Mouse (Mus musculus) MEL (cell line): ENCODE results near the gene Als2cr12. TPM values are rescaled to one million over a fixed set of nuclear protein-coding genes. Genes with fewer than 3 reads are reported as not detected.

ENCODE experiments used
- DNase-seq: peaks from one replicate; pipeline ENCODE4 v3.0.0; 2011; ENCODE audit warnings: low read depth, low spot score
- H3K27ac ChIP-seq: 2 replicates; pipeline ENCODE4 v1.5.1; 2012; ENCODE audit warnings: low read depth, mild to moderate bottlenecking, control low read depth, low read length, moderate library complexity; ENCODE audit not compliant: control insufficient read depth
- H3K27me3 ChIP-seq, 2 experiments: fragments of 150-350 bp in 1 of 2; sonication (generic) in 1 of 2; 2 replicates each; pipeline ENCODE4 v1.6.1; 2012; ENCODE audit warnings: low read length in 2 of 2, mild to moderate bottlenecking in 2 of 2, improper control_type of control experiment in 1 of 2, moderate library complexity in 1 of 2; ENCODE audit not compliant: insufficient read depth in 2 of 2, control insufficient read depth in 1 of 2
- H3K36me3 ChIP-seq, 2 experiments: 2 replicates each; pipeline ENCODE4 v1.6.1; 2012 to 2014; ENCODE audit warnings: low read length in 2 of 2, improper control_type of control experiment in 1 of 2, inconsistent platforms in 1 of 2, mild to moderate bottlenecking in 1 of 2; ENCODE audit not compliant: insufficient read depth in 2 of 2, control insufficient read depth in 1 of 2
- H3K4me1 ChIP-seq, 2 experiments: fragments of 150-350 bp in 1 of 2; sonication (generic) in 1 of 2; 2 replicates each; pipeline ENCODE4 v1.6.1; 2012; ENCODE audit warnings: low read length in 2 of 2, improper control_type of control experiment in 1 of 2, mild to moderate bottlenecking in 1 of 2; ENCODE audit not compliant: insufficient read depth in 2 of 2, control insufficient read depth in 1 of 2
- H3K4me3 ChIP-seq, 2 experiments: fragments of 150-350 bp in 1 of 2; sonication (generic) in 1 of 2; 2 replicates each; pipeline ENCODE4 v1.5.1; 2012; ENCODE audit warnings: low read depth in 2 of 2, low read length in 2 of 2, mild to moderate bottlenecking in 2 of 2, moderate library complexity in 2 of 2, control low read depth in 1 of 2, improper control_type of control experiment in 1 of 2; ENCODE audit not compliant: control insufficient read depth in 1 of 2, insufficient read depth in 1 of 2
- H3K79me2 ChIP-seq: 2 replicates; pipeline ENCODE4 v1.6.1; 2012; ENCODE audit warnings: mild to moderate bottlenecking, low read length, moderate library complexity; ENCODE audit not compliant: control insufficient read depth, poor library complexity, insufficient read depth
- H3K9ac ChIP-seq: 2 replicates; pipeline ENCODE4 v1.6.1; 2012; ENCODE audit warnings: low read depth, mild to moderate bottlenecking, control low read depth, low read length, moderate library complexity; ENCODE audit not compliant: control insufficient read depth, poor library complexity, severe bottlenecking
- H3K9me3 ChIP-seq: fragments of 150-350 bp; sonication (generic); replicated peaks from 2 replicates; pipeline ENCODE4 v1.6.1; 2012; ENCODE audit warnings: mild to moderate bottlenecking, low read length, improper control_type of control experiment, moderate library complexity; ENCODE audit not compliant: insufficient read depth
- BHLHE40 ChIP-seq: IDR thresholded peaks from 2 replicates; pipeline ENCODE4 v1.6.1; 2012; ENCODE audit warnings: low read depth, mild to moderate bottlenecking, inconsistent platforms, low read length, improper control_type of control experiment, borderline replicate concordance
- CHD1 ChIP-seq: IDR thresholded peaks from 2 replicates; pipeline ENCODE4 v1.6.1; 2012; ENCODE audit warnings: low read depth, mild to moderate bottlenecking, inconsistent platforms, low read length, improper control_type of control experiment
- CTCF ChIP-seq, 3 experiments: IDR thresholded peaks in 2 of 3; conservative IDR thresholded peaks in 1 of 3; 2 replicates each; pipeline ENCODE4 v1.5.1; 2011 to 2012; ENCODE audit warnings: low read length in 3 of 3, low read depth in 2 of 3, mild to moderate bottlenecking in 2 of 3, improper control_type of control experiment in 1 of 3, inconsistent platforms in 1 of 3, mixed read lengths in 1 of 3, moderate library complexity in 1 of 3; ENCODE audit not compliant: control insufficient read depth in 1 of 3, insufficient read depth in 1 of 3, poor library complexity in 1 of 3, severe bottlenecking in 1 of 3
- E2F4 ChIP-seq: IDR thresholded peaks from 2 replicates; pipeline ENCODE4 v1.6.1; 2011; ENCODE audit warnings: low read depth, low read length, improper control_type of control experiment, borderline replicate concordance
- ELF1 ChIP-seq: IDR thresholded peaks from 2 replicates; pipeline ENCODE4 v1.6.1; 2014; ENCODE audit warnings: low read depth, mild to moderate bottlenecking, inconsistent platforms, low read length, improper control_type of control experiment, moderate library complexity
- EP300 ChIP-seq, 2 experiments: IDR thresholded peaks; 2 replicates each; pipeline ENCODE4 v1.6.1; 2011; ENCODE audit warnings: improper control_type of control experiment in 2 of 2, low read length in 2 of 2, low read depth in 1 of 2, mild to moderate bottlenecking in 1 of 2
- ETS1 ChIP-seq: IDR thresholded peaks from 2 replicates; pipeline ENCODE4 v1.6.1; 2012; ENCODE audit warnings: low read depth, mild to moderate bottlenecking, inconsistent platforms, low read length, improper control_type of control experiment, moderate library complexity
- GABPA ChIP-seq: IDR thresholded peaks from 2 replicates; pipeline ENCODE4 v1.6.1; 2012; ENCODE audit warnings: low read depth, mild to moderate bottlenecking, inconsistent platforms, low read length, improper control_type of control experiment, moderate library complexity
- HCFC1 ChIP-seq: IDR thresholded peaks from 2 replicates; pipeline ENCODE4 v1.6.1; 2012; ENCODE audit warnings: low read depth, mild to moderate bottlenecking, inconsistent platforms, low read length, improper control_type of control experiment, moderate library complexity
- JUND ChIP-seq: IDR thresholded peaks from 2 replicates; pipeline ENCODE4 v1.6.1; 2011; ENCODE audit warnings: low read depth, mild to moderate bottlenecking, improper control_type of control experiment, low read length
- KAT2A ChIP-seq: conservative IDR thresholded peaks from 2 replicates; pipeline ENCODE4 v1.6.1; 2012; ENCODE audit warnings: low read depth, low read length, improper control_type of control experiment, inconsistent platforms
- MAFK ChIP-seq: IDR thresholded peaks from 2 replicates; pipeline ENCODE4 v1.6.1; 2011; ENCODE audit warnings: low read depth, mild to moderate bottlenecking, low read length, improper control_type of control experiment, borderline replicate concordance
- MAZ ChIP-seq: IDR thresholded peaks from 2 replicates; pipeline ENCODE4 v1.6.1; 2012; ENCODE audit warnings: low read depth, mild to moderate bottlenecking, inconsistent platforms, low read length, improper control_type of control experiment
- MXI1 ChIP-seq: IDR thresholded peaks from 2 replicates; pipeline ENCODE4 v1.6.1; 2011; ENCODE audit warnings: mild to moderate bottlenecking, low read depth, low read length, improper control_type of control experiment
- NELFE ChIP-seq: IDR thresholded peaks from 2 replicates; pipeline ENCODE4 v1.6.1; 2011; ENCODE audit warnings: low read depth, low read length, improper control_type of control experiment
- POLR2AphosphoS5 ChIP-seq: IDR thresholded peaks from 2 replicates; pipeline ENCODE4 v1.6.1; 2012; ENCODE audit warnings: low read depth, borderline replicate concordance, mild to moderate bottlenecking, inconsistent platforms, low read length, moderate library complexity, mixed read lengths
- RAD21 ChIP-seq: IDR thresholded peaks from 2 replicates; pipeline ENCODE4 v1.6.1; 2011; ENCODE audit warnings: mild to moderate bottlenecking, low read depth, low read length, improper control_type of control experiment
- SIN3A ChIP-seq: IDR thresholded peaks from 2 replicates; pipeline ENCODE4 v1.6.1; 2012; ENCODE audit warnings: low read length, improper control_type of control experiment, inconsistent platforms
- SMC3 ChIP-seq: IDR thresholded peaks from 2 replicates; pipeline ENCODE4 v1.6.1; 2011; ENCODE audit warnings: low read depth, low read length, improper control_type of control experiment
- UBTF ChIP-seq: IDR thresholded peaks from 2 replicates; pipeline ENCODE4 v1.6.1; 2012; ENCODE audit warnings: low read depth, mild to moderate bottlenecking, inconsistent platforms, low read length, improper control_type of control experiment, moderate library complexity, borderline replicate concordance; ENCODE audit not compliant: insufficient read depth
- USF2 ChIP-seq, 2 experiments: IDR thresholded peaks; 2 replicates each; pipeline ENCODE4 v1.6.1; 2011 to 2012; ENCODE audit warnings: improper control_type of control experiment in 2 of 2, low read length in 2 of 2, borderline replicate concordance in 1 of 2, inconsistent platforms in 1 of 2, low read depth in 1 of 2, mild to moderate bottlenecking in 1 of 2; ENCODE audit not compliant: insufficient read depth in 1 of 2
- ZMIZ1 ChIP-seq: IDR thresholded peaks from 2 replicates; pipeline ENCODE4 v1.6.1; 2012; ENCODE audit warnings: low read depth, mild to moderate bottlenecking, inconsistent platforms, low read length, improper control_type of control experiment, moderate library complexity
- polyA plus RNA-seq, 2 experiments: library from polyadenylated mRNA; stranded (reverse) in 1 of 2; unstranded in 1 of 2; fragments of >175 nt in 1 of 2; fragments of >200 nt in 1 of 2; gene quantifications; 2 replicates each; pipeline versions ENCODE4 v1.2.1 to v1.2.4; 2012; ENCODE audit warnings: low replicate concordance in 2 of 2, low read depth in 1 of 2; ENCODE audit not compliant: insufficient read length in 2 of 2, insufficient read depth in 1 of 2, missing spikeins in 1 of 2
- total RNA-seq: library from RNA; depleted of rRNA; stranded (reverse); fragments of 300-350 nt; gene quantifications from 2 replicates; pipeline ENCODE4 v1.2.3, GENCODE M21; 2012

Als2cr12 gene
- total and polyA plus RNA-seq, 3 experiments, result not detected

DNA sequence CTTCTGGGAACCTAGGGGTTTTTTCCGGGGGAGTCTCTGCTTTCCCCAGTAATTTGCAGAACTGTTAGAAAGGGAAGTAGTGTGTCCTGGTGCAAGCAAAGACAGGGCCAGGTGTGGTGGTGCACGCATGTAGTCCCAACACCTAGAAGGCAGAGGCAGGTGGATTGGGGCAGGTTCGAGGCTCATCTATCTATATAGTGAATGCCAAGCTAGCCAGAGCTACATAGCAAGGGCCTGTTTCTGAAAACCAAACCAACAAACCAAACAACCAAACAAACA lies 32.7 kb upstream of the Als2cr12 start:
- TF ChIP-seq HCFC1, result no peak
- TF ChIP-seq POLR2AphosphoS5, result no peak
- no peak for TF ChIP-seq NELFE
- TF ChIP-seq UBTF, result no peak
- no peak for TF ChIP-seq SMC3
- no peak for TF ChIP-seq BHLHE40
- TF ChIP-seq CHD1, result no peak
- TF ChIP-seq SIN3A, result no peak
- no peak for TF ChIP-seq GABPA
- TF ChIP-seq KAT2A, result no peak
- TF ChIP-seq EP300 (IDR thresholded peaks at IDR 0.05; ENCODE audit: low read depth in 1 of 2, low read length in 2 of 2), result no peak
- no peak for TF ChIP-seq RAD21
- no peak for TF ChIP-seq CTCF (IDR thresholded peaks at IDR 0.05 in 2 of 3, conservative IDR thresholded peaks at IDR 0.05 in 1 of 3; ENCODE audit: control insufficient read depth in 1 of 3, insufficient read depth in 1 of 3, low read depth in 2 of 3, low read length in 3 of 3, poor library complexity in 1 of 3, severe bottlenecking in 1 of 3)
- TF ChIP-seq ETS1, result no peak
- TF ChIP-seq MAFK, result no peak
- no peak for TF ChIP-seq ZMIZ1
- no peak for TF ChIP-seq MAZ
- no peak for TF ChIP-seq ELF1
- TF ChIP-seq E2F4, result no peak
- Histone ChIP-seq H3K9me3 (no peaks in the 10 kb centered on the region), H3K27me3 (no peaks in the 10 kb centered on the region), H3K79me2 (no peaks in the 10 kb centered on the region), H3K9ac (no peak overlapping the region), H3K4me1 (no peaks in the 10 kb centered on the region), H3K4me3 (no peak overlapping the region), H3K36me3 (peaks cover 0 to 4% of the 10 kb centered on the region in 2 experiments; a peak in 2 of 4 replicates), H3K27ac (no peak overlapping the region)
- no peak for DNase-seq

- Histone ChIP-seq H3K27ac (no peak overlapping the region), H3K4me1 (no peaks in the 10 kb centered on the region), H3K9ac (no peak overlapping the region), H3K36me3 (peaks cover 0 to 4% of the 10 kb centered on the region in 2 experiments; a peak in 2 of 4 replicates), H3K4me3 (no peak overlapping the region), H3K27me3 (no peaks in the 10 kb centered on the region), H3K79me2 (no peaks in the 10 kb centered on the region), H3K9me3 (no peaks in the 10 kb centered on the region)
- TF ChIP-seq BHLHE40 (no peak), JUND (no peak), KAT2A (no peak), MXI1 (no peak), GABPA (no peak), MAZ (no peak), ZMIZ1 (no peak), USF2 (IDR thresholded peaks at IDR 0.05; ENCODE audit: borderline replicate concordance in 1 of 2, insufficient read depth in 1 of 2, low read depth in 1 of 2, low read length in 2 of 2) (no peak)
- no peak for DNase-seq
Measured at GRCm38 (mm10) chr1:58727747-58728589, 32.2 kb upstream of the Als2cr12 start.
